Mouse (Mus musculus) gastrocnemius, adult 2 months (tissue): Measurements from ENCODE around the gene B3glct. TPM values are rescaled to one million over a fixed set of nuclear protein-coding genes. Genes with fewer than 3 reads are reported as not detected.

Experiments
- DNase-seq: peaks from one replicate; pipeline ENCODE4 v3.0.0; 2022
- H3K27ac ChIP-seq: fragments of 200-600 bp; 2 replicates; pipeline ENCODE4 v1.8.1; 2022; ENCODE audit warnings: mild to moderate bottlenecking
- H3K4me3 ChIP-seq: fragments of 200-600 bp; 2 replicates; pipeline ENCODE4 v1.8.1; 2022; ENCODE audit warnings: mild to moderate bottlenecking, moderate library complexity
- CTCF ChIP-seq: fragments of 200-600 bp; IDR thresholded peaks from 2 replicates; pipeline ENCODE4 v1.8.1; 2022; ENCODE audit warnings: antibody characterized with exemption, mild to moderate bottlenecking, moderate library complexity
- intact Hi-C: fragments of 180-260 bp; cut with DNase I; formaldehyde crosslinking; loops from one replicate; pipeline ENCODE4 v1.15.1; 2025
- total RNA-seq, 2 experiments: library from RNA; stranded (reverse); gene quantifications; 2 replicates each; pipeline ENCODE4 v1.2.3; 2021

Gene B3glct
- total RNA-seq, 2 experiments from 2014 or later, result 3.0 to 4.4 TPM

DNA sequence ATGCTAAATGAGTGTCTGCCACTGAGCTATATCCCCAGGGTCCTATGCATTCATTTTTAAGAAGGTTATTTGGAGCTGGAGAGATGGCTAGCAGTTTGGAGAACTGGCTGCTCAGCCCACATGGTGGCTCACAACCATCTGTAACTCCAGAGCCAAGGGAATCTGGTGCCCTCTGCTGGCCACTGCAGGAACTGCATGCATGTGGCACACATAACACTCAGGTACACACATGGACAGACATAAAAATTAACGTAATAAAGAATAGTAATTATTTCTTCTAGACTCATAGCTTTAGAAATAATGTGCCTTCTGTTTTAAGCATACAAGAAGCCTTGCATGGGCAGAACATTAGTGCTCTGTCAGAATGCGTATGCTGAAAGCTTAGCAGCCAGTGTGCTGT, 102.4 kb downstream of the B3glct start:
- no peak for DNase-seq
- Histone ChIP-seq H3K4me3 (no peak overlapping the region), H3K27ac (no peak overlapping the region)
- intact Hi-C loops, result no loop called here
- TF ChIP-seq CTCF, result peak; percentile 47

DNA sequence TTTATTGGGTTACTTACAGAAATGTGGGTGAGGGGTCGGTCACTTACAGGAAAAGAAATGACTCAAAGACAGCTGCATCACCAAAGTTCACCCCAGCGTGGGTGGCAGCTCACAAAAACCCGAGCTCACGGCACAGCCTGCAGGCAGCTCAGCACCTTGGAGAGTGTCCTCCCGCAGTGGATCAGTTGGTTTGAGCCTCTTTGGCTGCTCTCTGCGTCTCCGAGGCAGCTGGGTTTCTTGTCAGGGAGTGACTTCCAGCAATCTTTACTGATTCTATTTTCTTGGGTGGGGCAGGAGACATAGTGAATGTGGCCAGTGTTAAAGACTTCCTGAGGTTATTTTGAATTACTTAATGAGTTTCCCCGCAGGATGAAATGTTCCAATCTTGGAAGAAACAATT, 112.1 kb downstream of the B3glct start:
- no peak overlapping the region for H3K4me3 ChIP-seq
- no peak overlapping the region for H3K27ac ChIP-seq
- intact Hi-C loops, result no loop called here
- DNase-seq, result no peak
- no peak for TF ChIP-seq CTCF

- intact Hi-C loops, result no loop called here
- H3K27ac ChIP-seq, result no peak overlapping the region
- DNase-seq, result no peak
- TF ChIP-seq CTCF, result no peak
- H3K4me3 ChIP-seq, result no peak overlapping the region
These were observed 132.0 kb downstream of the B3glct start for GRCm38 (mm10) chr5:149810071-149810470.

DNA sequence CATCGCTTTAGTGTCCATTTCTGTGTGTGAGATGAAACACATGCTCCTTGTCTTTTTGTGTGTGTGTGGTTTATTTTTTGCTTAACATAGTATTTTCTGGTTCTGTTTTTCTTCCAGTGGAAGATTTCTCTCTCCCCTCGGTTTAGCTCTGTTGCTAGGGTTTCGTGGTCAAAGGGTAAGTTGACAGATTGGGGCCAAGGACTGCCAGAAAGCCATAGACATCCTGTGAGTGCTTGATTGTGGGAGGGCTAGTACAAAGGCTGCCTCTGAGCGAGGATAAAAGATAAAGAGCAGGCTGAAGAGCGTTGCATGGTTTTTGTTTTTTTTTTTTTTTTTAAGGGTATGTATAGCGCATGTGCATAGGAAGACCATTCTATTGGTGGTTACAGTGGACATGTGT, 133.8 kb downstream of the B3glct start:
- TF ChIP-seq CTCF, result no peak
- intact Hi-C loops, result no loop called here
- Histone ChIP-seq H3K4me3 (no peak overlapping the region), H3K27ac (no peak overlapping the region)
- DNase-seq, result no peak

Other genes starting within 250 kb of the B3glct start
- gene Tex26, start 238.6 kb upstream of the B3glct start, total RNA-seq, result not detected
- gene Wdr95, start 149.6 kb upstream of the B3glct start, total RNA-seq, result under 1 TPM in 1 of 2 experiments, not detected in 1; 0.08 TPM
- gene Hsph1, start 41.9 kb upstream of the B3glct start, total RNA-seq, result 100 to 1,000 TPM in 1 of 2 experiments, 10 to 100 TPM in 1; 76.6 to 103 TPM